Mouse (Mus musculus) right cerebral cortex, postnatal 10 days (tissue): ENCODE data around the gene Sf3a1.
"Not testable (repeated sequence)": the region's sequence is repeated elsewhere in the genome, so short reads cannot be mapped to it uniquely, and the experiment has no call there.

Experiments used
- DNase-seq, 2 experiments: peaks; one replicate each; pipeline ENCODE4 v3.0.0; 2021; ENCODE audit warnings: low spot score in 2 of 2

Sf3a1 gene

DNA sequence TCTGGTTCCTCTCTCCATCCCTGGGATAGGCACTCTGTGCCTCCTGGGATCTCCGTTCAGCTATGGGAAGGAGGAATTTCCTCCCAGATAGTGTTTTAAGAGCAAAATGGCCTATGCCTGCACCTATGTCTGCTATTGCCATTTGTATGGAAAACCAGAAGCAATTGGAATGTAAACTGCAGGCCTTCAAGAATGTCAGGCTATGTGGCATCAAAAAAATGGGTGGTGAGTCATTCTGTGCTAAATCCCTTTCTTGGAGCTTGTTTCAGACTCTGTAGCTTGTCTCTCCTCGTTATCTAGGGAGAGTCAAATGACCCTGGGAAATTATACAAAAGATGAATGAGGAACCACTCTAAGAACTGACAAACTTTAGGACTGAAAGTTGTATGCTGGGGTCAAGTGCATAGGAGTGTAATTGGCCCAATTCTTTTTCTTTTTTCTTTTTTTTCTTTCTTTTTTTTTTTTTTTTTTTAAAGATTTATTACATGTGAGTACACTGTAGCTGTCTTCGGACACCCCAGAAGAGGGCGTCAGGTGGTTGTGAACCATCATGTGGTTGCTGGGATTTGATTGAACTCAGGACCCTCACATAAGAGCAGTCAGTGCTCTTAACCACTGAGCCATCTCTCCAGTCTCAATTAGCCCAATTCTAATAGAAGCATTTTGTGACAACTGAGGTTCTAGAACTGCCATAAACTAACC is 24.3 kb downstream of the Sf3a1 start:
- DNase-seq = no peak

DNA sequence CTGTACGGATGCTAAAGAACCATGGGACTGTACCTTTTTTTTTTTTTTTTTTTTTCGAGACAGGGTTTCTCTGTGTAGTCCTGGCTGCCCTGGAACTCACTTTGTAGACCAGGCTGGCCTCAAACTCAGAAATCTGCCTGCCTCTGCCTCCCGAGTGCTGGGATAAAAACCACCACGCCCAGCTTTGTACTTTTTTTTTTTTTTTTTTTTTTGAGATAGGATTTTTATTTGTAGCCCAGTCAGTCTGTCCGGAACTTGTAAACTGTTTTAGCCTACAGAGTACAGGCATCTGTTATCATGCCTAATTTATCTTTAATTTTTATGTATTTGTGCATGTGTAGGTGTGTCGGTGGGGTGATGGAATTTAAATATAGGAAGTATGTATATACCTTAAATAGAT is 25.3 kb downstream of the Sf3a1 start:
- DNase-seq = not testable (repeated sequence)

DNA sequence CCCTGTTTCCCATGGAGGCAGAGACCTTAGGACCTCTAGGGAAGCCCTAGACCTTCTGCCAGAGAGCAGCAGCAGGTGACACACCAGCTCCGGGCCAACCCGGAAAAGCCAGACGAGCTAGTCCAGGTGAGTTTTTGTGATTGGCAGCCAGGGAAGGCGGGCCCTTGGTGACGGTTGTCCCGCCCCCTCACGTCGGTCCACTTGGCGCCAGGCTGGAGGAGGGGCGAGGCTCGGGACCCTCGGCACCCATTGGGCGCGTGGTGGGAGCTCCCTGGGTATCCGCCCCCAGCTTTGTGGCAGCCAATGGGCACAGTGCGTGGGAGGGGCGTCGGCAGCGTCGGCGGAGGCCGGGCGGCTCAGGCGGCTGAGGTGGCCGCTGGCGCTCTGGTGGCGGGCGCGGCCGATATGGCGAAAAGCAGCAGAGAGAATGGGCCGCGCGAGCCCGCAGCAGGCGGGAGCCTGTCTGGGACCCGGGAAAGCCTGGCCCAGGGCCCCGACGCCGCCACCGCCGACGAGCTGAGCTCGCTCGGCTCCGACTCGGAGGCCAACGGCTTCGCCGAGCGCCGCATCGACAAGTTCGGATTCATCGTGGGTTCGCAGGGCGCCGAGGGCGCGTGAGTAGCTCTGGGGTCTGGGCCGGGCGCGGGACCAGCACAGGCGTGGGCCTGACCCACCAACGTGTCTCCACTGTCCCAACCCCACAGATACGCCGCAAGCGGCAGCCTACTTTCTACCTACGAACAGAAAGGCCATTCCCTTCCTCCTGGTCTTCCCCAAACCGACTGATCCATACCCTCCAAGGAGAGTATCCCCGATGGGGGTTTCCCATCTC is 26.6 kb downstream of the Sf3a1 start, which contains the start of gene Tbc1d10a:
Tbc1d10a (plus strand) TSS at position 304 of the 832 bp plus-strand sequence.
- DNase-seq = peak; percentile 99

DNA sequence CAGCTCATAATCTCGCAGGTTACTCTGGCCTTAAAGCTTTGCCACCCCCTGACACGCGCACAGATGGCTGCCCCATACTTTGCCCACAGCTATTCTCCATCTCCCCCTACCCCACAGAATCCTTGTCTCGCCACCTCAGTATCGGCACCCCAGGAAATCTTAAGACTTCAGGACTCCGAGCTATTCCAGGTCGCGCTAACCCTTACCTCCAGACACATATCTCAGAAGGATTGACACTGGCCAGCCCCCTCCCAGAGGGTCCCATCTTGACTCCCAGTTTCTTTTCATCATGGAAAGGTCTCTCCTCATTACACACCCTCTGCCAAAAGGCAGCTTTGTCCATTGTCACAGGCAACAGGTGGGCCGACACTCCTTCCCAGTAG is 27.2 kb downstream of the Sf3a1 start:
- no peak for DNase-seq

DNA sequence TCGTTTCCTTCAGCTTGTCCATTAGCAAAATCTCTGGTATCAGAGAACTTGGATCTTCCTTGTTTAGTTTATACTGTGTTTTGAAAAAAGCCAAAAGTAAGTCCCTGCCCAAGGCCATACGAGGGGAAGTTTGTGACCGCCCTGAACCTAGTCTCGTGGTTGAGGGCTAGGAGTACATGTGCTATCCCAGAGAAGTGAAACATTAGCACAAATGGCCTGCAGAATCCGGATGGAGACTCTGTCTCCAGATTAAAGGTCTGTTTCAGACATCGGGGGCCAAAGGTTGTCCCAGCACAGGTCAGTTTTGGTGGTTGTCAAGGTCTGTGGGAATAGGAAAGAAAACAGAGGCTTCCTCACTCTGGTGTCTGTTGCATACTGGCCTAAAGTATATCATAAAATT is 29.0 kb downstream of the Sf3a1 start:
- no peak for DNase-seq

DNA sequence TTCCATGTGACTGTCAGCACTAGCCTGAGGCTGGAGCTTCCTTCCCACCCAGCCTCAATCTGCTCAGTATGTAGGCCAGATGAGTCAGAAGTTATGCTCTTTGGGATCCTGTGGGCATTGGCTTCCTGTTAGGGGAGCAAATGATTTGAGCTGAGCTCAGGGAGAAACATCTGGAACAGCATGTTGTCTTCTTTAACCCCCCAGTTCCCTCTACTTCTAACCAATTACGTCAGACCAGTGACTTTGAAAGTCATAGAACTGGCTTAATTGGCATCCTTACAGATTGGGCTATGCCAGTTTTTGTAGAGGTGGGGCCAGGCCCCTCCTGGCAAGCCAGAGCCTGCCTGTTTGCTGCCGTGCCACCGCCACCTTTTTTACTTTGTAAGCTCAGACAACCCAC is 30.5 kb downstream of the Sf3a1 start:
- DNase-seq = no peak

DNA sequence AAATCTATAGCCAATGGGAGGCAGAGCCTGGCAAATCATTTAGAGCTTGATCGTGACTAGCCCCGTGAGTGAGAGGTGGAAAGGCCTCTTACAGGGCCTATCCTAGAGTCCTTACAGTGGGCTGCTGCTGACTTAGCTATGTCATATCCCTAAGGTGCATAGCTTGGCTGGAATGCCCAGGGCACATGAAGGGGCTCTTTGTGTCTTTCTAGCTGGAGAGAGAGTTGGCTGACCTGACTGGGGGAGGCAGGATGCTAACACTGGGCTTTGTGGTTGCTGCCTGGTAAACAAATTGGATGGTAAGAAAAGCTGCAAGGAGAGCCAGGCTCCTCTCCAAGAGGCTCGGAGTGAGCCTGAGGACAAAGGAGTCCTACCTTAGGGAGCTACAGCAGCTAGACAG is 32.6 kb downstream of the Sf3a1 start:
- DNase-seq = no peak

DNA sequence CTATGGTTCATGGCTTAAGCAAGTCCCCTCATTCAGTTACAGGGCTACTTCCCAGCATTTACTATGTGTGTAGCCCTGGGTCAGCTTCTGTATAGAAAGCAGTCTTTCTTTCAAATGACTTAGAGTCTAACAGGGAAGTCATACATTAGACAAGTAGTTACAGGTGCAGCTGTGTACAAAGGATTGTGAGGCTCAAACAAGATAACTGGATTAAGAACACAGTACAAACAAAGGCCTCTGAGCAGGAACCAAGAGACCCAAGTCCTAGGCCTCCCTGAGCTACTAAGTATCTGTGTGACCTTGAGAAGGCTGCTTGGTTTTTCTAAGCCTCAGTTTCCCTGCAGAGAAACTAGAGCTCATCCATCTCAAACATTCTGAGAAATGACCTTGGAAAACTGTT is 33.3 kb downstream of the Sf3a1 start:
- no peak for DNase-seq

DNA sequence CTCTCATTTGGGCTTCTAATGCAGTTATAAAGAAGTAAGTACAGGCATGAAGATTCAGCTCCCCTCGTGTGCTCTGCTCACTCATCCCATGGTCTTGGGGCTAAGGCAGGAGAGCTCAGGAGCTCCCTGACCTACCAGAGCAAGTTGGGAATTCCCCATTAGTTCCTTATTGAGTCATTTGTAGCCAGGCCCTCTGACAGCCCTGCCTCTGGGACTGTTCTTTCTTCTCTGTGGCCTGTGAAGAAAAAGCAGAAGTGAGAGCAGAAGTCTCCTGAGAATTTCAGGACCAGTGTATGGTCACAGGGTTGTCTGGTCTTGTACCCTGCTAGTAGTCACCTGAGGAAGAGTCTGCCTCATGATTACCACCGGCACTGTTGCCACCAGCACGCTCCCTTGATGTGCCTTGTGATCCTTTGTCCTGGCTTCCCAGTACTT is 35.5 kb downstream of the Sf3a1 start:
- no peak for DNase-seq

DNA sequence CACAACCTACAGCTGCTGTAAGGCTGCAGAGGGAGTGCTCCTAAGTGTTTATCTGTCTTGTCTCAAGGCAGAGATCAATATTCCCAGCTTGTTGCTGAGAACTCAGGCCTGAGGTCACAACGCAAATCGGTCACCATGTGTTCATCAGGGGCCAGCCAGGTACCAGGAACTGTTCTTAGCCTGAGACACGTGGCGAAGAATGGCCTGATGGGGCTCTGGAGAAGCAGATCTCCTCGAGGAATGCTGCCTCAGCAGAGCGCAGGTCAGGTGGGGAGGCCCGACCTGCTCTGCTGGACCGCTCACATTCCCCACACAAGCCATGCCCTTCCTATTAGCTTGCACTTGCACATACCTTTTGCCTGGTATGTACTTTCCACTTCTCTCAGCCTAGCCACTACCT is 36.5 kb downstream of the Sf3a1 start:
- no peak for DNase-seq

DNA sequence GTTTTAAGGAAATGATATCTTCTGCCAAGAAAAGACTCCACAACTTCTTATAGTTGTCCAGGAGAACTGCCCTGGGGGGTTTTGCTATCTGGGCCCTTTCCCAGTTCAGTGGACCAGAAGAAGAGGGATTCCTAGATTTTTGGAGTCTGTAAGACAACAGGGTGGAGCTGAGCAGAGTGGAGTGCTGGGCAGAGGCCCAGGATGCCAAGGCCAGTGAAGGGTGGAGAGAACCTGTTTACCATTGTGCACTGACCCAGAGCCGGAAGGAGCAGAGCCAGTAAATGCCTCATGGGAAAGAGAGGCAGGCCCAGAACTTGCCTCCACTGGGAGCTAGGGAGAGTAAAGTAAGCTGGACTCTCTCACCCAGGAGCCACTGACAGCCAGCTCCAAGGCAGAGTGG is 37.5 kb downstream of the Sf3a1 start:
- no peak for DNase-seq

DNA sequence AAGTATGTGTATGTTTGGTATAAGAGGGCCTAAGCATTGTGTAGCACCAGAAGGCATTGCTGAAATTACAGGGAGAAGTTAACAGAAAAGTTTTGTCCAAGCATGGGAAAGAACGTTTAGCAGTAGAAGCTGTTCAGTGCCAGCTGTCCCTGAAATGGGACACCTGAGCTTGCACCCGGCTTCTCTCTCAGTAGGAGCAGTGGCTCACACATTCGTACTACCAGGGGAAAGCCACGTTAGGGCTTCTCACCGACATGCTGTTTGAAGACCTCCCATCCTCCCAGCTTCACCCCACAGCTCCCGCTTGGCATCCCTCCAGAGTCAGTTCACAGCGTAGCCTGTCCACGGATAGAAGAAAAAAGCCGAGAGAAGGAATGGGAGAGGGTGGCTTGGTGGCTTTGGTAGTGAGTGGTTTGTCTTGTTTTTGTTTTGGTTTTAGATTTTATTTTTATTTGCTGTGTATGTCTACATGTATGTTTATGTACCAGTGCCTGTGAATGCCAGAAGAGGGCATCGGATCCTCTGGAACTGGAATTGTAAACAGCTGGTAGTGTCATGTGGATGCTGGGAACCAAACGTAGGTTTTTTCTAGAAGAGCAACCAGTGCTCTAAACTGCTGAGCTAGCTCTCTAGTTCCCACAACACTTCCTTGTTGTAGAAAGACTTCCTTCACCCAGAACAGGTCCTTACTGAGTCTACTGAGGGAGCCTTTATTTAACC is 42.0 kb downstream of the Sf3a1 start:
- no peak for DNase-seq

DNA sequence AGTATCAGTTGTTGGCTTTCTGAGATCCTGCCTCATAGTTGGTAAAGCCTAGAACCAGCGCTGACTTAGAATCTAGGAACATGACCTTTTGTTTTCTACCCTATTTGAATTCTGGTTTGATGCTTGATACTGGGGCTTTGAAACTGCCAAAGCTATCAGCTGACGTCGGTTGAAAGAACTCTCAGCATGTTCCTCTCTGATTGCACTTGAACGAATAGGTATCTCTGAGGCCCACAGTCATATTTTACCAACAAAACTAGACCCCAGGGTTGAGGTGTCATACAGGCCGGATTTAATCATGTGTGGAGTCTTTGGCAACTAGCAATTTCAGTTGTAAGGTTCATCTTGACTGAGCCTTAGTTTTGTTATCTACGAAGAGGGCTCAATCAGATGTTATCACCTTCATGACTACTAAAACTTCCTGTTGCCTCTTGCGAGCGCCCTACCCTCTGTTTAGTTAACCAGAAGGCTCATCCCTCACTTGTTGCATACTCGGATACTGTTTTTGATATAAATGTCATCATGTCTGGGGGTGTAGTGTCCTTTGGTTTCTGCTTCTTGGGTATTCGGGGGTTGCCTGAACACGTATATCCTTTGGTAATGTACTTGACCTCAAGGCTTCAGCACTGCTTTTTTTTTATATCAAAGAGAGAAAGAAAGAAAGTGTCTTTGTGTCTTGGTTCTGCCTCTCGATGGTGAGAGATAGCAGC is 43.0 kb downstream of the Sf3a1 start:
- DNase-seq = no peak

DNA sequence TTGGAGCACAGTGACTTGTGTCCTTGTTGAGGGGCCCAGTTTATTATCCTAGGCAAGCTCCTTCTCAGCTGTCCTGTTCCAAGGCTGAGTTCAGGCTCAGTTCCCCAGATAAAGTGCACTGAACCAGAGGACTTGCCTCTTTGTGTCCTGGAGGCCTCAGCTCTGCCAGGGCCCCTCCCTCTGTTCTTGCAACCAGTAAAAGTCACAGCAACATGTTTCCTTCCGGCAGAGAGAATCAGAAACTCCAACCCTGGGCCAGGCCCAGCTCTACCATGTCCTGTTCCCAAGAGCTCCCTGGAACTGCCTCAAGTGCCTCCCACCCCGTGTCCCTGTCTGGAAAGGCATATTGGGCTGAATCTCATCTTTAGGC is 43.5 kb downstream of the Sf3a1 start:
- peak in 1 of 2 experiments; percentile 60 for DNase-seq

DNA sequence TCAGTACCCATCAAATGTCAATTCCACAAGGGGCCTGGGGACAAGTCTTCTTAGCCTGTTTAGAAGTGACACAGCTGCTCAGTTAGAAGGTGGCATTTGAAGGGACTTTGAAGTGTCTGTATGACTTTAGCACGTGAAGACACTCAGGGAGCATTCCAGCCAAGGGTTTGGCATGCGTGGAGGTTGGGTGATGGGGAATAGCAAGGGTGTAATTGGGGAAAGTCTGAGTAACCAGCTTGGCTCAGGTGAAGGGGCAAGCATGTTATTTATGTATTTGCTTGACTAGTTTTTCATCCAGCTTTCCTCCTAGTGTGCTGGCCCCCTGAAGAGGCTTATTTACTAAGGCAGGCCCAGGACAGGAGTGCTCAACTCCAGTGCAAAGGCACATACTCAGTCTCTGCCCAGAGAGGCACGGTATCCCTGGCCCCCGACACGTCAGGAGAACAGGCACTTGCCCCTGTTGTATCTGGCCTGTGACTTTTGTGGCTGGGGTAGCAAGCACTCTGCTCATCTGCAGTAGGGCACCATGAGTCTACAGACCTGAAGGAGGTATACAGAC is 45.0 kb downstream of the Sf3a1 start:
- no peak for DNase-seq

DNA sequence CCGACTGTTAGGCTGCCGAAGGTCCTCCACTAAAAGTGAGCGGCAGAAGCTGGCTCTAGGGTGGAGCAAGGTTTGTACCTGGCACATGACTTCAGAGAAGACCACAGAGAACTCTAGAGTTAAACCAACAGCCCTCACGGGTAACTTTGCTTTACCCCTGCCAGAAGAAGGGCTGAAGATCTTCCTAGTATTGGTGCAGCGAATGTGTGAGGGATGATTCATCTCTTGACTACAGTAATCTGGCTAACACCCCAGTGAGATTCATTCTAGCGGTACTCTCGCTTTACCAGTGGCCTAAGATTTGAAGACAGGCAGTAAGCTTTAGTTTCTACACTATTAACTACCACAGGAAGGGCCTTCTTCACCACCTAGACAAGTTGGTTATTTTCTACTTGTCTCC is 45.8 kb downstream of the Sf3a1 start:
- no peak for DNase-seq

DNA sequence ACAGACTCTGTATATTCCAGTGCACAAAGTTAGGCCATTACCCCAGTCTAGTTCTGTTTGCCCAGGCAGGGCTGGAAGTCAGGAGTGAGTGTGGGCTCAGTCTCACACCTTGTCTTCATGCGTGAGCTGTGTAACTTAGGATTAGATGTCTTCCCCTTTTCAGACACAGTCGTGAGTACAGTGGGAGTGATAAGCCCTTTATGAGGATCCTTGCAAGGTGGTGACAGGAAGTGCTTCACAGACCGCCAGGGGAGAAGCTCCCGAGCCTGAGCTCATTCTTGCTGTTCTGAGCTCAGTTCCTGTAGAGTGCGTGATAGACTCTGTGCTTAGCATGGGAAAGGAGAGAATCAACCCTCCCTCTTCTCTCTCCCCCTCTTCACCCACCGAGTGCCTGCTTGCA is 46.4 kb downstream of the Sf3a1 start:
- no peak for DNase-seq

DNA sequence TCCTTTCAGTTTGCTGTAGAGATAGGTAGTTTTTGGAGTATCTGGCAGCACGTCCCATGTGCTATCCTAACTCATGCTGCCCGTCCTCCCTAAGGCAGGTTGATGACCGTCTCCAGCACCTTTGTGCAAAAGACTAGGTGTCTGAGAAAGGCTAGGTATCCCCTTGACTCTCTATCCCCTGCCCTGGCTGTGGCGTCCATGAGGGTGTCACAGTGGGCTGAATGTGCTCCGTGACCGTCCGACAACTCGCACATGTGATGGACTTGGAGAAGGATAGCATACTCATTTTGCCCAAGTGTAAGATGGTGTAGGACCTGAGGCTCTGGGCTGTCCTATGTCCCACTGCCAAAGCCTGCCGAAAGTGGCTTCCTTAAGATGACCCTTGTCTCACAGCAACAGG is 47.5 kb downstream of the Sf3a1 start:
- DNase-seq = no peak

DNA sequence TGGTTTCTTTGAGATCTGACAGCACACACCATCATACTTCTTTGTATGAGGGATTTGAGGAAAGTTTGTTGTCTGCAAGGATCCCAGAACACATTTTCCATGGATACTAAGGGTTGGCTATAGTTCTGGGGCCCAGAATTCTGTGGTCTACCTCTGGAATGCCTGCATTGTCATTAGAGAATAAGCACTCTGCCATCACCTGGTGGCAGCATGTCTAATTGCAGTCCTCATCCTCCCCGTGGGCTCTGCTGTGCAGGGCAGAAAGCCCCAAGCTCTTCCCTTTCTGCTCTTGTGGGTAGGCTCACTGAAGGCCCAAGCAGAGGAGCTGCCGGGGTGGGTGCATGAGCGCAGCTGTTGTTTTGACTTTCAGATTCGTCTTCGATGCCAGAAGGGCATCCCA is 49.4 kb downstream of the Sf3a1 start:
- no peak for DNase-seq

DNA sequence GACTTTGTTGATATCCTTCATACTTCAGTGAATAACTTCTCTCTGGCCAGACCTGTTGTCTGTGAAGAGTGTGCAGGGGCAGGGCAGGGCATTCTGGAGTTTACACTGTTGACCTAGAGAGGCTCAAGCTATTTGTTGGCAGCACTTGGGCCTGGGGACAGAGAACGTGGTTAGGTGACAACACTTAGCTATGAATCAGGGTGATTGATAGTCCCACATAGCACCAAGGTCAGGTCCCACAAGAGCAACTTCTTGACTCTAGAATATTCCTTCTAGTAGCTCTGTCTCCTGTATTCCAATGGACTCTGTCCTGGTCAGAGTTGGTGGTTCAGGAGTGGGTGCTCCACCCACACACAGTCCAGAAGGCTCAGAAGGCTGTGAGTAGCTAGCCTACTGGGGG is 50.6 kb downstream of the Sf3a1 start:
- no peak for DNase-seq

DNA sequence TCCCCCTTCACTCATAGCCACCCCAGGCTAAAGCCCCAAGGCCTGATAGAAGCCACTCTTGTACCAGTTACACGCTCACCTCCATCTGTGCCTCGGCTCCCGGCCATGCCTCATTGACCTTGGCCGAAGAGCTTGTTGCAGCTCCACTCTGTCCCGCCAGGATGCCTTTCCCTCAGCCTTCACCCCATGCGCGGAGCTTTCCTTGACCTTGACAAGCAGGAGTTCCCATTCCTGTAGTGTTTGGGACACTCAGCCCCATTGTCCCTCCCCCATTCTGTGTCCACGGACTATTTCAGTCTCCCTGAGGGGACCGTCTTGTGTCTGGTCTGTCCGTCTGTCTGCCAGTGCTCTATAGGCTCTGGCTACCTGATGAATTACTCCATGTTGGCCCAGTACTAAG is 53.0 kb downstream of the Sf3a1 start:
- DNase-seq = no peak

DNA sequence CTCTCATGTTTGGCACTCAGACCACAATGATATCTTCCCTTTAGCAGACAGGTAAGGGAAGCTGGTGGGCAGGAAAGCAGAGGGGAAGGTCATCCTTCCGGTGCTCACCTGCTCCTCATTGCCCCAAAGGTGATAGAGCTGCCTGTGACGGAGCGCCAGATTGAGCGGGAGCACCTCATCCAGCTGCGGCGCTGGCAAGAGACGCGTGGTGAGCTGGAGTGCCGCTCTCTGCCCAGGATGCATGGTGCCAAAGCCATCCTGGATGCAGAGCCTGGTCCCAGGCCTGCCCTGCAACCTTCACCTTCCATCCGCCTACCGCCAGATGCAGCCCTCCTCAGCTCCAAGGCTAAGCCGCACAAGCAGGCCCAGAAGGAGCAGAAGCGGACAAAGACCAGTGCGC is 54.4 kb downstream of the Sf3a1 start:
- DNase-seq = no peak
